Mouse (Mus musculus): Measurements from ENCODE around the gene Phyhd1. TPM values are rescaled to one million over a fixed set of nuclear protein-coding genes. Genes with fewer than 3 reads are reported as not detected.

Gene Phyhd1
- polyA plus RNA-seq, 1 experiment from 2014 or later, result 5.8 TPM

GRCm38 (mm10) chr2:30237881-30238280, 28.1 kb upstream of the Phyhd1 start:
- no peaks in the 10 kb centered on the region for H3K27me3 ChIP-seq (ENCODE audit: control insufficient read depth, insufficient read depth, low read length)
- under 1% methylated on average over 25 of the region's 42 CpGs for WGBS
- H3K36me3 ChIP-seq (ENCODE audit: control insufficient read depth, insufficient read depth, low read length), result peaks cover 10% of the 10 kb centered on the region; the same call in 1 of the 2 replicates
- peaks cover 6% of the 10 kb centered on the region for H3K4me1 ChIP-seq (replicated peaks; ENCODE audit: control insufficient read depth, insufficient read depth)
- peak overlapping the region; percentile 90 for H3K27ac ChIP-seq (replicated peaks)
- TF ChIP-seq CTCF (IDR thresholded peaks at IDR 0.05; ENCODE audit: low read depth) (no peak), EP300 (optimal IDR thresholded peaks at IDR 0.05) (no peak)
- ATAC-seq (ENCODE audit: low FRiP score, low TSS enrichment) (peak; percentile 85), DNase-seq (ENCODE audit: low spot score) (no peak)
- peak overlapping the region; percentile 66 for H3K4me3 ChIP-seq (ENCODE audit: low read depth, low read length)
- H3K9ac ChIP-seq (ENCODE audit: low read length), result peak overlapping the region; percentile 69
- no peaks in the 10 kb centered on the region for H3K9me3 ChIP-seq (ENCODE audit: control insufficient read depth, low read length)
- peak overlapping the region; percentile 68 for H3K4me2 ChIP-seq (replicated peaks; ENCODE audit: low read depth)

GRCm38 (mm10) chr2:30238906-30239465, 27.0 kb upstream of the Phyhd1 start:
- Histone ChIP-seq H3K36me3 (ENCODE audit: control insufficient read depth, insufficient read depth, low read length) (peaks cover 12% of the 10 kb centered on the region; the same call in 1 of the 2 replicates), H3K4me2 (replicated peaks; ENCODE audit: low read depth) (peak overlapping the region; percentile 68), H3K4me1 (replicated peaks; ENCODE audit: control insufficient read depth, insufficient read depth) (peaks cover 8% of the 10 kb centered on the region), H3K27ac (replicated peaks) (no peak overlapping the region), H3K4me3 (ENCODE audit: low read depth, low read length) (peak overlapping the region; percentile 66), H3K9me3 (ENCODE audit: control insufficient read depth, low read length) (no peaks in the 10 kb centered on the region), H3K27me3 (ENCODE audit: control insufficient read depth, insufficient read depth, low read length) (no peaks in the 10 kb centered on the region), H3K9ac (ENCODE audit: low read length) (peak overlapping the region; percentile 69)
- 55% methylated on average over 3 of the region's 3 CpGs for WGBS
- TF ChIP-seq CTCF (IDR thresholded peaks at IDR 0.05; ENCODE audit: low read depth), result no peak
- TF ChIP-seq EP300 (optimal IDR thresholded peaks at IDR 0.05), result no peak
- no peak for ATAC-seq (ENCODE audit: low FRiP score, low TSS enrichment)
- no peak for DNase-seq (ENCODE audit: low spot score)

GRCm38 (mm10) chr2:30239777-30240176, 26.2 kb upstream of the Phyhd1 start:
- ATAC-seq (ENCODE audit: low FRiP score, low TSS enrichment) (no peak), DNase-seq (ENCODE audit: low spot score) (peak; percentile 40)
- no peak overlapping the region for H3K4me3 ChIP-seq (ENCODE audit: low read depth, low read length)
- H3K9me3 ChIP-seq (ENCODE audit: control insufficient read depth, low read length), result no peaks in the 10 kb centered on the region
- H3K4me1 ChIP-seq (replicated peaks; ENCODE audit: control insufficient read depth, insufficient read depth), result peaks cover 8% of the 10 kb centered on the region
- WGBS, result 60% methylated on average over 4 of the region's 4 CpGs
- peaks cover 12% of the 10 kb centered on the region; the same call in 1 of the 2 replicates for H3K36me3 ChIP-seq (ENCODE audit: control insufficient read depth, insufficient read depth, low read length)
- H3K9ac ChIP-seq (ENCODE audit: low read length), result no peak overlapping the region
- H3K4me2 ChIP-seq (replicated peaks; ENCODE audit: low read depth), result peak overlapping the region; percentile 68
- no peak for TF ChIP-seq EP300 (optimal IDR thresholded peaks at IDR 0.05)
- no peak for TF ChIP-seq CTCF (IDR thresholded peaks at IDR 0.05; ENCODE audit: low read depth)
- H3K27me3 ChIP-seq (ENCODE audit: control insufficient read depth, insufficient read depth, low read length), result no peaks in the 10 kb centered on the region
- peak overlapping the region; percentile 45 for H3K27ac ChIP-seq (replicated peaks)

GRCm38 (mm10) chr2:30240267-30240666, 25.7 kb upstream of the Phyhd1 start, which contains the start of gene Gm28035:
Gm28035 (plus strand) TSS chr2:30240567.
- Histone ChIP-seq H3K27me3 (ENCODE audit: control insufficient read depth, insufficient read depth, low read length) (no peaks in the 10 kb centered on the region), H3K36me3 (ENCODE audit: control insufficient read depth, insufficient read depth, low read length) (peaks cover 12% of the 10 kb centered on the region; the same call in 1 of the 2 replicates), H3K4me2 (replicated peaks; ENCODE audit: low read depth) (peak within 1 kb of the TSS; percentile 68), H3K9ac (ENCODE audit: low read length) (no peak within 1 kb of the TSS), H3K4me3 (ENCODE audit: low read depth, low read length) (no peak within 1 kb of the TSS), H3K4me1 (replicated peaks; ENCODE audit: control insufficient read depth, insufficient read depth) (peaks cover 8% of the 10 kb centered on the region), H3K27ac (replicated peaks) (peak within 1 kb of the TSS; percentile 45), H3K9me3 (ENCODE audit: control insufficient read depth, low read length) (no peaks in the 10 kb centered on the region)
- no peak for TF ChIP-seq EP300 (optimal IDR thresholded peaks at IDR 0.05)
- TF ChIP-seq CTCF (IDR thresholded peaks at IDR 0.05; ENCODE audit: low read depth), result no peak
- DNase-seq (ENCODE audit: low spot score), result no peak
- ATAC-seq (ENCODE audit: low FRiP score, low TSS enrichment), result no peak
- 72% methylated on average over 2 of the region's 2 CpGs for WGBS

- Histone ChIP-seq H3K27ac (replicated peaks) (peak overlapping the region; percentile 81), H3K27me3 (ENCODE audit: control insufficient read depth, insufficient read depth, low read length) (no peaks in the 10 kb centered on the region), H3K9me3 (ENCODE audit: control insufficient read depth, low read length) (no peaks in the 10 kb centered on the region), H3K9ac (ENCODE audit: low read length) (no peak overlapping the region), H3K4me1 (replicated peaks; ENCODE audit: control insufficient read depth, insufficient read depth) (peaks cover 8% of the 10 kb centered on the region), H3K36me3 (ENCODE audit: control insufficient read depth, insufficient read depth, low read length) (peaks cover 12% of the 10 kb centered on the region; the same call in 1 of the 2 replicates), H3K4me2 (replicated peaks; ENCODE audit: low read depth) (no peak overlapping the region), H3K4me3 (ENCODE audit: low read depth, low read length) (no peak overlapping the region)
- TF ChIP-seq CTCF (IDR thresholded peaks at IDR 0.05; ENCODE audit: low read depth), result no peak
- no peak for TF ChIP-seq EP300 (optimal IDR thresholded peaks at IDR 0.05)
- WGBS, result 37% methylated on average over 4 of the region's 4 CpGs
- ATAC-seq (ENCODE audit: low FRiP score, low TSS enrichment) (peak; percentile 59), DNase-seq (ENCODE audit: low spot score) (peak; percentile 59)
Observed at GRCm38 (mm10) chr2:30242509-30242908, 23.5 kb upstream of the Phyhd1 start.

- no peak for TF ChIP-seq CTCF (IDR thresholded peaks at IDR 0.05; ENCODE audit: low read depth)
- TF ChIP-seq EP300 (optimal IDR thresholded peaks at IDR 0.05), result no peak
- 87% methylated on average over 4 of the region's 4 CpGs for WGBS
- ATAC-seq (ENCODE audit: low FRiP score, low TSS enrichment), result no peak
Observed at GRCm38 (mm10) chr2:30243391-30243790, 22.6 kb upstream of the Phyhd1 start.

More at GRCm38 (mm10) chr2:30243391-30243790, 22.6 kb upstream of the Phyhd1 start:
- Histone ChIP-seq H3K4me3 (ENCODE audit: low read depth, low read length) (no peak overlapping the region), H3K4me1 (replicated peaks; ENCODE audit: control insufficient read depth, insufficient read depth) (peaks cover 8% of the 10 kb centered on the region), H3K36me3 (ENCODE audit: control insufficient read depth, insufficient read depth, low read length) (peaks cover 12% of the 10 kb centered on the region; the same call in 1 of the 2 replicates), H3K27me3 (ENCODE audit: control insufficient read depth, insufficient read depth, low read length) (no peaks in the 10 kb centered on the region), H3K4me2 (replicated peaks; ENCODE audit: low read depth) (no peak overlapping the region), H3K9me3 (ENCODE audit: control insufficient read depth, low read length) (no peaks in the 10 kb centered on the region), H3K9ac (ENCODE audit: low read length) (0 out of 2 replicates have a peak overlapping the region, but pooled peaks have one; percentile 4), H3K27ac (replicated peaks) (peak overlapping the region; percentile 81)
- DNase-seq (ENCODE audit: low spot score), result no peak
